Mouse (Mus musculus): ENCODE data around the gene Gm6993.

Gene Gm6993

DNA sequence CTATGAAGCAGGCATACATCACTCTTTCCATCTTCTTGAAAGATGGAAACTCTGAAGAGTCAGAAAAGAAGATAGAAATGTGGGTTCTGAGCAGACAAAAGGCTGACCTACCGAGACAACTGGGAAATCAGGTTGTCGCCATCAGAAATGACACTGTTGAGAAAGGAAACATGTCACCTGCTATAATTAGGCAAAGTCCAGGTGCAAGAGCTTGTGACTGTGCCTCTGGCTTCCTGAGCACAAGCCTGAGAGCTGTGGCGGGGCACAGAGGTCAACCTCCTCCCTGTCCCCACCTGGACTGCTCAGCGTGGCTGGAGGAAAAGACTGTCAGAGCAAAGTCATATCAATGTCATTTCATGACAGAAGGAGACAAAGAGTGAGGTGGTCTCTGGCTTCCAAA lies 772 bp upstream of the Gm6993 start:
- no peak for DNase-seq (ENCODE audit: low read depth, low spot score)

DNA sequence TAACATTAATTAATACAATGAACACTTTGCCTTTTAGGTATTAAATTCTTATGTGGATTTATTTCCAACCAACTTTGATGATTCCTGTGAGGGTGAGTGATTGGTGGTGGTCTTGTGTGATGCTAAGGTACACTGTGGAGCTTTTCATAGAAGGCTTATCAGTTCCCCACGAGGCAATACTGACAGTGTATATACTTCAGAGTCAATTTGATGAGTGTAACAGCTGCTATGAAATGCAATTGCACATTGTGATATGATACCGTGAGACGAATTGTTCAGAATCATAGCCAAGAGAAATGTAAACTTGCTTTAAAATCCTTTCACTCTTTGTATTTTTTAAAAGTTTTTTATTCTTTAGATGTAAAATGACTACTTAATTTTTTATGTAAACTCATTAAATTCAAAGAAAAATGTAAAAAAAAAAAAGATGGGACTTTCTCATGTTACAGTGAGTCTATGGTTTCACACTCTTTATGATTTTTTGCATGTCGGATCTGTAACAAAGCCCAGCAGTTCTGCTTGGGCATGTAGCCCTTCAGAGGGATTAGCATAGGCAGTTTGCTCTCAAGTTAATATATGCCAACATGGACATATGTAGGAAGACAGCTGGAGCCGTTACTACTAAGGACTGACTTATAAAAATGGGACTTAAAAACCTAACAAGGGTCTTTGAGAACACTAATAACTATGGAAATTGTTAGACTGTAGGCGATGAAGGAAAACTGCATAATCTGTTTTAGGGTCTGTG lies 1.2 kb downstream of the Gm6993 start:
- no peak for DNase-seq (ENCODE audit: low read depth, low spot score)

DNA sequence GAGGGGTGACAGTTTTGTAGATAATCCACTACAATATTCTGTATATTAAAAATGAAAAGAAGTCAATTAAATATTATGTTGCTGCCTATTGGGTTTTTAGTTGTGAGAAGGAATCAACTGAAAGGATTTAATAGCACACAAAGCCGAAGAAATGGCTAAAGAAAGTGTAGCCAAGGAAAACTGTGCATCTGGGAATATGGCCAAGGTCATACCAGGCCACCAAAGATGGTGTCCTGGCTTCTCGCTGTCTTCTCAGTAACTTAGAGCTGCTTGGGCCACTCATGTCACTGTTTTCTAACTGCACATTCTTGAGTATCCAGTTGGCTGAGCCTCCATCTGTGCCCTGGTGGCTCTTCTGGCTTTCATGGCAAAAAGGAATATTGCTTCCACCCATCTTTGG lies 3.4 kb downstream of the Gm6993 start:
- no peak for DNase-seq (ENCODE audit: low read depth, low spot score)

DNA sequence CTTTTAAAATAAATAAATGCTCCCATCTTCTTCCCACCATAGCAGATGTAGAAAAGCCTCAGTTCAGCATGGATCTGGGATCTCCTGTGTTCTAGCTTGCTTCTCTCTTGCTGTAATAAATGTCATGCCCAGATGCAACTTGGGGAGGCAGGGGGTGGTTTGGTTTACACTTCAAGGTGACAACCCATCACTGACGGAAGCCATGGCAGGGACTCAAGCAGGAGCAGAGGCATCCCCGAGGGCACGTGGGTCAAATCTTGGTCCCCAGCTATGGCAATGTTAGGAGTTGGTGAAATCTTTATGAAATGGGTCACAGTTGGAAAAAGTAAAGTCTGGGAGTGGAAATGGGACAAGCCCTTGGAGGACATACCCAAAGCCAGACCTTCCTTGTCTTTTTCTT lies 4.1 kb downstream of the Gm6993 start:
- DNase-seq (ENCODE audit: low read depth, low spot score) = no peak

DNA sequence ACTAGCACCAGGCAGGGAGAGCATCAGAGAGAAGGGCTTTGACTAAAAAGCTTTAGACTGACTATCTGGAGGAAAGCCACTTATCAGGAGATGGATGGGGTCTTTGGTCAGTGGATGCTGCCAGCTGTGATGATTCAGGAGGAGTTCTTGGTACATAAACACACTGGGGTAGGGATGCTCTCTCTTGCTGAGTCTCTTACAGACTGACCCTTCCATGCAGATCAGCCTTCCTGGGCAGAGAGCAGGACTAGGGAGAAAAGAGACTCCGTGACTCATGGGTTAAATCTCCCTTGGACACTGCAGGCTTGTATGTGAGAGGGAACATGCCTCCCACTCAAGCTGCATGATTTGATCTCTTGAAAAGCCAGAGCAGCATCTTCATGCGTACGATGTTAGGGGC lies 5.6 kb downstream of the Gm6993 start:
- DNase-seq (ENCODE audit: low read depth, low spot score) = no peak

DNA sequence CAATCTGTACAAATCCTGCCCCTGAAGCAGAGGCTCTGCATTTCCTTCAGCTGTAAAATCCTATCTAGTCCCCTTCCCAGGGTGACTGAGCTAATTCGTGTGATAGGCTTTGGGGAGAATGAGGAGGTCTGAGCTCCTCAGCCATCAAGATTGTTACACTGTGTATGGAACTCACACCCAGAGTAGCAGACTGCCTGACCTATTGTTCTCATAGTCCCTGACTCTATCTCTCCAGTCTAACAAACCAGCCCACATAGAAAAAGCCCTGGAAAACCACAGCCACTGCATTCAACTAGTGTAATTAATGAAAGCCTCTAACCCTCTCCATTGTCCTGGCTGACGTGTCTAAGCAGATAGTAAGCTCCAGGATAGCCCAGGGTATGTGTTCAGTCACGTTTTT lies 6.0 kb downstream of the Gm6993 start:
- no peak for DNase-seq (ENCODE audit: low read depth, low spot score)

DNA sequence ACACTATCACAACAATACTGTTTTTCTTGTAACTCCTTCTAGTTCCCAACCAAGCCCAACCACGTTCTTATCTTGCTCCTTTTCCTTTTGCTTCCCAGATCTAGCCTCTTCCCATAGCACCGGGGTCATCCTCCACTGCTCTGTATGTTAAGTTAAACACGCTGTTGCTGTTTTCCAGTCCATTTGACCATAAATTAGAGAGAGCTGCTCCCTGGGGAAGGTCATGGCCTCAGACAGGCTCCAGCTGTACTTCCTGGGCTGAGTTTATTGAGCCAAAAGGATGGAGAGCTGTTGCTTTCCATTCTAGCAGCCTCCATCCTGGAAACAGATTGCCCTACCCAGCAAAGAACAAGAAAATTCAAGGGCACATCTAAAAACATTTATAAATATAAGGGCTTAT lies 7.6 kb downstream of the Gm6993 start:
- DNase-seq (ENCODE audit: low read depth, low spot score) = no peak

DNA sequence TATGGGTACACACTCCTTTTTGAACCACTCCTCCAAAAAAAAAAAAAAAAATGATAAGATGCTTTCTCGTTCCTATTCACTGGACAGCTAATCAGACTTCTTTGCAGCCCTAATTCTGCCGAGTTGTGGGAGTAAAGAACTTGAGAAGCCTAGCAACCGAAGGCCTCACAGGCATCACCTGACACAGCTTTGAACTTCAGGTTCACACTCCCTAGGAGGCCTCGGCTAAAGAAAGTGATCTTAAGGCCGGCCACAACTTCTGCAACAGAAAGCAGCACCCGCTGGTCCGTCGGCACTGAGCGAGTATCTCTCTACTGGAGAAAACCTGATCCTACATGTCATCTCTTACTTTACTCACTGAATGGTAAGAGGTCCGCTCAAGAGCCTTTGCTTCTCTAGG lies 8.1 kb downstream of the Gm6993 start:
- no peak for DNase-seq (ENCODE audit: low read depth, low spot score)

DNA sequence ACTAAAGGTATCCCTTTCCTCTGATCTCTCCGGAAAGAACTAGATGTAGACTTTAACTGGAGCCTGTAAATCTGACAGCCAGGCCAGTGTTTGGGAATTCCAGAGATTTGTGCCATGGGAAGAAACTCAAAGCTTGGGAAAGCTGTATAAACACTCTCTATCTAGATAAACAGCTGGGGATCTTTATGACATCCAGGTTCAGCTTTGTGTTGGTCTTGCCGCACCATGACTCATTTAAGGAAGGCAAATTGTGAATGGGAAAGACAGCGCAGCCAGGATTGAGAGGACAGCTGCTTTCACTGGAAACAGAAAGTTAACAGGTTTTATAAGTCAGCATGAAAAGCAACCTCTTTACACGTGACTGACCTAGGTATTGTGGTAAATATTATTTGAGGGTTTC lies 11.7 kb downstream of the Gm6993 start:
- DNase-seq (ENCODE audit: low read depth, low spot score) = no peak

DNA sequence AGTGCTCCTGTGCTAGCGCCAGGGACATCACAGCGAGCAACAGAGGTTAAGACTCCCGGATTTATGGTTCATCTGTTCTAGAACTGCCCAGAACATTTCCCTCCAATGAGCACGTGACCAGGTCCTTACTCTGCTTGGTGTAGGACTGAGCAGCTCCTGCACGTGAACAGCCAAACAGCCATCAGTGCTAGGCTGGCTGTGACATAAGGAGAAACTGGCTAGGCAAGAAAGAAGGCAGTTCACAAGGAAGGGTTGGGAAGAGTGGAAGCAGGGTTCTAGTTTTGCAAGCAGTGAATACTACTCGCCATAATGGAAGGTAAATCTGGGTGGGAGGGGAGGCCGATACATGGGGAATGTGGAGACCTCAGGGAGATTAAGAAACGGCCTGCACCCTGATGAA lies 14.4 kb downstream of the Gm6993 start:
- DNase-seq (ENCODE audit: low read depth, low spot score) = no peak

DNA sequence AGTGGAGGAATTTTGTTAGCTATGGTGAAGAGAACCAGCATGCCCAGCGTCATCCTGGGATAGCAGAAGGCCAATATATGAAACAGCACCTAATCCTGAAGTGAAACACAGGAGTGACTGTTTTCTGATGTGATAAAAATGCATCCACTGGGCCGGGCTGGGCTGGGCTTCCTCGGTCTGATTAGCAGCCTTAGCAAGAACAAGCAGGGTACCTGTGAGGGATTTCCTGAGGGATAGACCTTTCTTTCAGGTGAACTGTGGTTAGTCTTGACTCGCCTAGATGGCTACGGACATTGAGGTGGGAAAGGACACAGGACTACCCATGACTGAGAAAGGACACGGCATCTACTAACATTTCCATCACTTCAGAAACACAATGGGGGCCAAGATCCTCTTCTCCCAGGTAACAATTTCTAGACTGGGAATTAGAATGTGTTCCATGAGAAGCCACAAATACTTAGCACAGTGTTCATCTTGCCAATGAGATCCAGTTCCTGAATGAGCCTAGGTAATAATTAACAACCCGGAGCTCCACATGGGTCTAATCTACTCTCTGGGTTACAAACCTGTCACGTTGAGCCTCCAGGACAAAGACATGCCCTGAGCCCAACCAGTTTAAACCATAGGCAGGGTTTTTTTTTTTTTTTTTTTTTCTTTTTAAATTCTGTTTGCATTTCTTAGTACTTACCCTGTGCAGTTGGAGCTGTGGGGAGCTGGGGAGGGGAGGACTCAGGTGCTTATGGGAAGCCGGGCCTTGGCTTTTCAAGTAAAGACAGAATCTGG lies 15.7 kb downstream of the Gm6993 start:
- DNase-seq (ENCODE audit: low read depth, low spot score) = no peak

DNA sequence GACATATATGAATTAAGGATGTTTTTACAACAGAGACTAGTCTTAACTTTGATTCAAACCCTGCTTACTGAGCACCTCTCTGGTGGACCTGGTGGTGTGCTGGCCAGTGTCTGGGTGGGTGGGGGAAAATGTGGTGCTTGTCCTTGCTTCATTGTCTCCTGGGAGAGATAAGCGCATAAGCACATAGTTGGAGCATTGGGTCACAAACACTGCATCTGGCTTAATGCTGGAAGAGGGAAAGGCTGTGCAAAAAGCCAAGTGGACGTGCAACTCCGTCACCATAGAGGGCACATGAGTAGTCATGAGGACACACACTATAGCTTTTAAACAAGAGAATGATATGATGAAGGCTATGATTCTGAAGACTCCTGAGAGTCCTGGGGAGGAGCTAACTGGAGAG lies 21.3 kb downstream of the Gm6993 start:
- DNase-seq (ENCODE audit: low read depth, low spot score) = no peak

DNA sequence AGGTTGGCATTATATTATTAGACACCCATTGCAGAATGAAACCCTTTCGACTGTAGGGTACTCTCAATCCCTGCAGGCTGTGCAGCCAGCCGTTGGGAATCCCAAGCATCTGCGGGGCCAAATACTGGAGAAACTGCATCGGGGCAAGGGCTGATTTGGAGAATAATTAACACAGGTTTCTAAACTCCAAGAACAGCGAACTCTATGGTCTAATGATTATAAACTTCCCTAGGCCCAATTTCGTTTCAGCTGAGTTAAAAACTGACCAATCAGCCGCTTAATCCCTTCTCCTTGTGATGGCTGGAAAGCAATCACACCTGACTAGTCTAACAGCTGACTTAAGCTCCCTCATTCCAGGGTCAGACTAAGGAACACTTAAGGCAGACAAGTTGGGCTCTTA lies 23.4 kb downstream of the Gm6993 start:
- no peak for DNase-seq (ENCODE audit: low read depth, low spot score)

DNA sequence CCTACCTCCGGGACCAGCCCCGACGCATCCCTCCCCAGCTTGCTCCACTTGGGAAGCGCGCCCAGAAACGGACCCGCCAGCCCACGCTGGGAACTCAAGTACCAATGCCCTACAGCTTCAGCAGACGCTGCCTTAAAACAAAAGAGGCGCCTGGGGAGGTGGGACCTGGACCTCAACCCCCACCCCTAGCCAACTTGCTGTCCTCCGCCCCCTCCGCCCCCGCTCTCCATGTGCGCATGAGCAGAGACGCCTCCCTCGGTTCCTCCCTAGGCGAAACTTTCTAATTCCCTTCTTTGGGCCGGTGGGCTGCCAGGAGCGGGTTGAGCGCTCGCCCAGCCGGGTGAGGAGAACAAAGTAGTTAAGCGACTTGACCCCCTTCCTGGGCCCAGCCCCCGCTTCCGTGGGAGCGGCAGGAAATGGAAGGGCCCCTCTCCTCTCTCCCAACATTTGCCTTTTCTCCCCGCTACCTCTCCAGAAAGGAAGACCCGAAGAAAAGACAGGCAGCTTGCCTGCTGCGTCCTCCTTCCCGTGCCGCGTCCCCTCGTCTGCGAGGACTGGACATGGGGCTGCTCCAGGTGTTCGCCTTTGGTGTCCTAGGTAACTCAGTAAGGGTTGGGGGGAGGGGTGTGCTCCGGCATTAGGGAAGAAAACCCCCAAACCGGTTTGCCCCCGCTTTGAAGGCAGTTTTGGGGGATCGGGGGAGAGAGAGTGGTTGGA lies 24.6 kb downstream of the Gm6993 start, which contains the start of gene Lamb1:
Lamb1 (plus strand) TSS at position 230 of the 717 bp plus-strand sequence.
- no peak for DNase-seq (ENCODE audit: low read depth, low spot score)

DNA sequence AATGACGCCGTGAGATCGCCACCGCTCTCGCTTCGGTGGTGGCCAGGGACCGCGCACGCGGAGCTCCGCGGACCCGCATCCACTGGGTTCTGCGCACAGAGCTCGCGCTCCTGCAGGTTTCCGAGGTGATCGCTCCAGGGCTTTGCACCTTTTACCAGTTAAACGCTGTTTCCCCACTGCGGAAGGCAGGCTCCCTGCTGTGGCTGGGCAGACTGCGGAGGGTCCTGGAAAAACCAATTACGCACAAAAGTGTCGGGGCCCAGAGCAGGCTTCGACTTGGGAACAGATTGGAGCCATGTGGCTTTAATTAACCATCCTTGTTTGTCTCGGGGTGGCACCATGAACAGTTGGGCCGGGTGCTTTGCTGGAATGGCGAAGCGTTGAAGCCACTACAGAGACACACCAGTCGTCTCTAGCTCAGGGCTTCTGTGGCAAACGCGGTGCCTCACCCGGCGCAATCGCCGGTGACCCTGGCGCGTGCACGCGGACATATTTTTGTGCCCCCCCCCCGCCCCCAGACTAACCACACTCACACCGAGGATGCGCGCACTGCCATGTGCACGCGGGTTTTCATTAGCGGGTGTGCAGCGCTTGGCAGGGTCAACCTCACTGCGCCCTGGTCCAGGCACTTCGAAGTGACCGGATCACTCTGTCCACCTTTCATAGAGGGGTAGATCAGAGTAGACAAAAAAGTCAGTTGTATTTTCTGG lies 25.3 kb downstream of the Gm6993 start:
- DNase-seq (ENCODE audit: low read depth, low spot score) = no peak

DNA sequence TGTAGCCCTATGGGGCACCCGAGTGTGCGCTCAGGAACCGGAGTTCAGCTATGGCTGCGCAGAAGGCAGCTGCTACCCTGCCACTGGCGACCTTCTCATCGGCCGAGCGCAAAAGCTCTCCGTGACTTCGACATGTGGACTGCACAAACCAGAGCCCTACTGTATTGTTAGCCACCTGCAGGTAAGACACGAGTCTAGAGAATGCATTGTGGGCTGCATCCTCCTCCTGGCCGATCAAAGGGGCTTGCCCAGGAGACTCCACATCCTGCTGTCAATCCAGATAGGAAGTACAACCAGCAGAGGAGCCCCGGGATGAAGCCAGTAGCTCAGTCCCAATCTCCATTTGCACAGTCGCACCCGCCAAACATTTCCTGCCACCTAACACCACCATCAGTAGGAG lies 26.1 kb downstream of the Gm6993 start:
- DNase-seq (ENCODE audit: low read depth, low spot score) = no peak

DNA sequence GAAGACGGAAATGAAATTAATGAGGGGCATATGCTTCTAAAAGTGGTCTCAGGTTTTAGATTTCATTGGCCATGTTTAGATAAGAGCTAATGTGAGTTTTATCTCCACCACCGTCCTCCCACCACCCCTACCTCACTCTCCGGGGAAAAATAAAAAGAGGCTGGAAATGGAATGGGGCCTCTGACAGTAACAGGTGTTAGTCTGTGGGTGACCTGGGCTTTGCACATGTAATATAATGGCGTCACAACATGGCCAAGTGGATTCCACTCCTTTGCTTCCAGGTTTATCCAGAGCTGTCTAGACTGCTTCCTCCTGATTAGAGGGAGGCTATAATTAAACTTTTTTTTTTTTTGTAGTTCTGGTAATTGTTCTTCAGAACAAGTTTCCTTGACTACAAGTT lies 26.8 kb downstream of the Gm6993 start:
- no peak for DNase-seq (ENCODE audit: low read depth, low spot score)

DNA sequence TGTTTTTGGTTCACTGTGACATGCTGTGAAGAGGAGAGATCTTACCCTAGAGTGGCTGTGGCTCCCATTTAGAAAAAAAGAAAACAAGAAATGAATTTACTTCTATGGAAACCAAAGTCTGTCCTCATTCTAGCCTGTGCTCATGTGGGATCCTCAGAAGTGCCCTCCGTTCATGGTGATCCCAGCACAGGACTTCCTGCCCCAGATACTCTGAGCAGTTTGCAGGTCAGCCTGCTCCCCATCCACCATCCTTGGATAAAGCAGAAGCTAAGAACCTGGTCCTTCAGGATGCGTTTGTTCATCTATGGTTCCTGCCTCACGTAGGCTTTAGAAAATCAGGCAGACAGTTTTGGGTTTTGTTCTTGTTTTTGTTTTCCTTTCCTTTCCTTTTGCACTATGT lies 27.7 kb downstream of the Gm6993 start:
- no peak for DNase-seq (ENCODE audit: low read depth, low spot score)

DNA sequence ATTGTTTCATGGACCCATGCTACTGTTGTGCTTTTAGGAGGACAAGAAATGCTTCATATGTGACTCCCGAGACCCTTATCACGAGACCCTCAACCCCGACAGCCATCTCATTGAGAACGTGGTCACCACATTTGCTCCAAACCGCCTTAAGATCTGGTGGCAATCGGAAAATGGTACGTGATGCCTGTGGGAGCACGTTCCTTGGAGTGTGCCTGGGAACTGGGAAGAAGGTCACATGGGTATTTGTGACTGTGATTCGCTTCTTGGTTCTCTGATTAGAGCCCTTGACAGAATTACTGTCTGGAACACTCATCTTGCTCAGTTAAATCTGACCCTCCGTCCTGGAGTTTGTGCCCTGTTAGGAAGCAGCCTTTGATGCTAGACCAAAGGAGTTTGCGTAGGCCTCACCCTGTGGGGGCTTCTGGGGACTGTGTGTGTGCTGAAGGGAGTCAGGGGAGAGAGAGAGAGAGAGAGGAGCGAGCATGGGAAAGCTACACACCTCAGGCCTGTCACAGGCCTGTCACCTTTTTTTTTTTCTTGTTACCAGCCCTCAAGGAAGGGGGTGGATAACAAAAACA lies 28.5 kb downstream of the Gm6993 start:
- DNase-seq (ENCODE audit: low read depth, low spot score) = no peak

DNA sequence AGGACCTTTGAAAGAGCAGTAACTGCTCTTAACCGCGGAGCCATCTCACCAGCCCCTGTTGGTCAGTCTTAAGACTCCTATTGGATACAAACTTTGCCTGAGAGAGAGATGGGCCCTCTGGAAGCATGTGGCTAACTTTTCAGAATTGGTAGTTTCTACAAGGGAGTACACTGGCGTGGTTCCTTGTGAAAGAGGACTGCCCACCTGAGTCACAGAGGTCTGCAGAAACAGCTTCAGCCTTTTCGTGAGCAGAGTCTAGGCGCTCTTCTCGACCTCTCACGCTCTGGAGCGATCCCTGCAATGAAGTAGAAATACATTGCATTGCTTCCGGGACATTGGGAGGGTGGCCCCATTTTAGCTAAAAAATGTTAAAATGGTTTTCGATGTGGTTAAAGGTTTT lies 29.8 kb downstream of the Gm6993 start:
- DNase-seq (ENCODE audit: low read depth, low spot score) = no peak

DNA sequence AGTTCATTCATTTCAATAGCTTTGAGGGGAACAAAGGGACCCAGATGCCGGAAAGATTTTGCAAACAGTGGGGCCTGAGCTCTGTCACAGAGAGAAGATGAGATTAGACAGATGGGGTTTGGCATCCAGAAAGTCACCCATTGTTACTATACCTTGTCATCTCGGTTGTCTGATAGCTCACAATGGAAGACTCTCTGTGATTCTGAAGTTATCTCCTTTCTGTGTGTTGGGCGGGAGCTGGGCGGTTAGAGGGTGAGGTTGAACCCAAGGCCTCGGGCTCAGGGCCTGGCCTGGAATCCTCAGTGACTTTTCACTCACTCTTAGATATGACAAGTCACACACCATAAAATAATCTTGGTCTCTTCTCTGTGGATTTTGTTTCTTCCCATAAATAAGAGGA lies 30.2 kb downstream of the Gm6993 start:
- no peak for DNase-seq (ENCODE audit: low read depth, low spot score)
